Mouse (Mus musculus) embryonic facial prominence, embryonic 14.5 days (tissue): ENCODE results near the gene Xirp1. TPM values are rescaled to one million over a fixed set of nuclear protein-coding genes. Genes with fewer than 3 reads are reported as not detected.

ENCODE experiments used
- ATAC-seq: fragments of 200-750 bp; cut with Nextera tagmentation; 2 replicates; pipeline ENCODE4 v1.8.0; 2017; ENCODE audit warnings: low read depth, moderate number of reproducible peaks, moderate TSS enrichment
- DNase-seq: peaks from one replicate; pipeline ENCODE4 v3.0.0-alpha.2; 2015; ENCODE audit warnings: low spot score
- H3K27ac ChIP-seq: fragments of 300-500 bp; sonication (generic); replicated peaks from 2 replicates; pipeline ENCODE4 v1.5.1; 2014; ENCODE audit warnings: low read depth, mild to moderate bottlenecking, low read length, moderate library complexity
- H3K27me3 ChIP-seq: fragments of 300-500 bp; sonication (generic); replicated peaks from 2 replicates; pipeline ENCODE4 v1.6.1; 2014; ENCODE audit warnings: low read length; ENCODE audit not compliant: control insufficient read depth, insufficient read depth
- H3K36me3 ChIP-seq: fragments of 300-500 bp; sonication (generic); 2 replicates; pipeline ENCODE4 v1.6.1; 2014; ENCODE audit warnings: low read length, mixed read lengths; ENCODE audit not compliant: control insufficient read depth, insufficient read depth
- H3K4me1 ChIP-seq: fragments of 300-500 bp; sonication (generic); 2 replicates; pipeline ENCODE4 v1.6.1; 2014; ENCODE audit warnings: antibody characterized with exemption, low read length; ENCODE audit not compliant: control insufficient read depth, insufficient read depth
- H3K4me2 ChIP-seq: fragments of 300-500 bp; sonication (generic); 2 replicates; pipeline ENCODE4 v1.6.1; 2014; ENCODE audit warnings: low read depth, mild to moderate bottlenecking, low read length, moderate library complexity, mixed read lengths
- H3K4me3 ChIP-seq: fragments of 300-500 bp; sonication (generic); 2 replicates; pipeline ENCODE4 v1.5.1; 2014; ENCODE audit warnings: low read depth, mild to moderate bottlenecking, low read length
- H3K9ac ChIP-seq: fragments of 300-500 bp; sonication (generic); 2 replicates; pipeline ENCODE4 v1.6.1; 2014; ENCODE audit warnings: low read depth, mild to moderate bottlenecking, low read length, moderate library complexity, mixed read lengths
- H3K9me3 ChIP-seq: fragments of 300-500 bp; sonication (generic); 2 replicates; pipeline ENCODE4 v1.6.1; 2016; ENCODE audit warnings: low read length; ENCODE audit not compliant: control insufficient read depth
- WGBS: fragments of 180-500 bp; shearing (Covaris S2); extraction: QIAGEN DNeasy Blood & Tissue Kit; methylation state at CpG from one replicate; pipeline ENCODE4 v1.1.7; 2014; 5-methylcytosine and 5-hydroxymethylcytosine counted together
- polyA plus RNA-seq: library from polyadenylated mRNA; unstranded; fragments of >200 nt; fragmentation: Nextera tagmentation; extraction: Ambion mirVana; gene quantifications from 2 replicates; pipeline ENCODE4 v1.2.1, GENCODE M21; 2014

Xirp1 gene
- polyA plus RNA-seq, 1 experiment from 2014 or later, result 8.0 TPM

- Histone ChIP-seq H3K4me3 (no peak overlapping the region), H3K9ac (no peak overlapping the region), H3K36me3 (no peaks in the 10 kb centered on the region), H3K9me3 (no peaks in the 10 kb centered on the region), H3K27me3 (no peaks in the 10 kb centered on the region), H3K27ac (no peak overlapping the region), H3K4me2 (no peak overlapping the region), H3K4me1 (0 out of 2 replicates have a peak, but pooled peaks cover 4% of the 10 kb centered on the region)
- ATAC-seq, result no peak
- no peak for DNase-seq
- 13% methylated on average over 5 of the region's 5 CpGs for WGBS
Measured at GRCm38 (mm10) chr9:119991310-119991709, 32.1 kb downstream of the Xirp1 start.

GRCm38 (mm10) chr9:119988304-119988703 is 35.1 kb downstream of the Xirp1 start:
- H3K4me2 ChIP-seq, result no peak overlapping the region
- no peak overlapping the region for H3K4me3 ChIP-seq
- DNase-seq (peak; percentile 48), ATAC-seq (no peak)
- 42% methylated on average over 7 of the region's 7 CpGs for WGBS
- H3K9me3 ChIP-seq, result no peaks in the 10 kb centered on the region
- no peaks in the 10 kb centered on the region for H3K36me3 ChIP-seq
- H3K27me3 ChIP-seq, result no peaks in the 10 kb centered on the region
- no peak overlapping the region for H3K27ac ChIP-seq
- no peak overlapping the region for H3K9ac ChIP-seq
- peaks cover 13% of the 10 kb centered on the region; the same call in 1 of the 2 replicates for H3K4me1 ChIP-seq

GRCm38 (mm10) chr9:119985881-119986574 is 37.4 kb downstream of the Xirp1 start:
- ATAC-seq, result no peak; the same call in 1 of the 2 replicates
- H3K27ac ChIP-seq, result peak overlapping the region; percentile 48

GRCm38 (mm10) chr9:119984536-119985011 is 38.8 kb downstream of the Xirp1 start, which contains the start of gene Csrnp1:
TSS of gene Csrnp1 (minus strand) at chr9:119984658.
- H3K9ac ChIP-seq, result peak within 1 kb of the TSS; percentile 80
- peaks cover 42% of the 10 kb centered on the region for H3K4me1 ChIP-seq
- no peaks in the 10 kb centered on the region for H3K9me3 ChIP-seq
- DNase-seq (no peak), ATAC-seq (no peak)
- peak within 1 kb of the TSS; percentile 66 for H3K27ac ChIP-seq
- no peaks in the 10 kb centered on the region for H3K36me3 ChIP-seq
- H3K4me2 ChIP-seq, result peak within 1 kb of the TSS; percentile 95
- H3K27me3 ChIP-seq, result no peaks in the 10 kb centered on the region
- peak within 1 kb of the TSS; percentile 71 for H3K4me3 ChIP-seq
- 11% methylated on average over 14 of the region's 14 CpGs for WGBS

More at GRCm38 (mm10) chr9:119985881-119986574, 37.4 kb downstream of the Xirp1 start:
- H3K4me2 ChIP-seq, result no peak overlapping the region
- no peak overlapping the region for H3K9ac ChIP-seq
- H3K36me3 ChIP-seq, result no peaks in the 10 kb centered on the region
- no peak overlapping the region for H3K4me3 ChIP-seq
- no peaks in the 10 kb centered on the region for H3K9me3 ChIP-seq
- H3K27me3 ChIP-seq, result no peaks in the 10 kb centered on the region
- peak; percentile 81 for DNase-seq
- WGBS, result 43% methylated on average over 10 of the region's 10 CpGs
- peaks cover 32% of the 10 kb centered on the region for H3K4me1 ChIP-seq

GRCm38 (mm10) chr9:119983585-119984535 is 39.5 kb downstream of the Xirp1 start:
- WGBS, result under 1% methylated on average over 39 of the region's 79 CpGs
- no peaks in the 10 kb centered on the region for H3K27me3 ChIP-seq
- ATAC-seq, result peak; percentile 83
- peaks cover 45% of the 10 kb centered on the region for H3K4me1 ChIP-seq
- peak; percentile 90 for DNase-seq
- H3K4me3 ChIP-seq, result peak overlapping the region; percentile 71
- H3K36me3 ChIP-seq, result no peaks in the 10 kb centered on the region
- H3K27ac ChIP-seq, result peak overlapping the region; percentile 66
- H3K9ac ChIP-seq, result peak overlapping the region; percentile 80
- H3K4me2 ChIP-seq, result peak overlapping the region; percentile 95
- no peaks in the 10 kb centered on the region for H3K9me3 ChIP-seq

- H3K4me1 ChIP-seq, result peaks cover 53% of the 10 kb centered on the region
- H3K4me3 ChIP-seq, result peak overlapping the region; percentile 71
- peak overlapping the region; percentile 66 for H3K27ac ChIP-seq
- H3K9me3 ChIP-seq, result no peaks in the 10 kb centered on the region
- H3K9ac ChIP-seq, result peak overlapping the region; percentile 80
- no peaks in the 10 kb centered on the region for H3K36me3 ChIP-seq
- peak overlapping the region; percentile 95 for H3K4me2 ChIP-seq
- 0% methylated on average over 26 of the region's 48 CpGs for WGBS
- no peaks in the 10 kb centered on the region for H3K27me3 ChIP-seq
- DNase-seq (no peak), ATAC-seq (no peak)
Measured at GRCm38 (mm10) chr9:119982956-119983551, 40.3 kb downstream of the Xirp1 start.

GRCm38 (mm10) chr9:119982241-119982811 is 41.1 kb downstream of the Xirp1 start:
- H3K27me3 ChIP-seq, result no peaks in the 10 kb centered on the region
- H3K4me3 ChIP-seq, result peak overlapping the region; percentile 71
- H3K36me3 ChIP-seq, result no peaks in the 10 kb centered on the region
- 0 out of 2 replicates have a peak overlapping the region, but pooled peaks have one; percentile 80 for H3K9ac ChIP-seq
- DNase-seq, result peak; percentile 77
- H3K4me2 ChIP-seq, result peak overlapping the region; percentile 95
- peak overlapping the region; percentile 85 for H3K27ac ChIP-seq
- peak; percentile 34 for ATAC-seq
- peaks cover 60% of the 10 kb centered on the region for H3K4me1 ChIP-seq
- WGBS, result 2% methylated on average over 11 of the region's 11 CpGs
- H3K9me3 ChIP-seq, result no peaks in the 10 kb centered on the region
